ENCODE assay signal across 7 mouse cellular contexts in genomic region chr9:48723511-48724304, GRCm38 (mm10).
DNase-seq lines count a peak whose midpoint lies in the region; ATAC-seq and TF ChIP-seq lines count a peak whose summit lies in the region.

No protein-coding gene starts in this region.

- peak overlapping the region; percentile 13; the same call in 1 of the 2 replicates for H3K9ac ChIP-seq in MEL (ENCODE audit: control insufficient read depth, low read depth, low read length, poor library complexity, severe bottlenecking)
- H3K9ac ChIP-seq in kidney, embryonic 16.5 days (replicated peaks; ENCODE audit: low read length) = no peak overlapping the region
- H3K9ac ChIP-seq in liver, embryonic 15.5 days = no peak overlapping the region

- DNase-seq in 416B (ENCODE audit: low read depth) = peak; percentile 42
- DNase-seq in MEL (ENCODE audit: low read depth, low spot score) = peak; percentile 78
- DNase-seq in gastrocnemius, postnatal 25 days = peak; percentile 94
- DNase-seq in right cerebral cortex, postnatal 36 days (ENCODE audit: low spot score in 2 of 2) = peak; percentile 86 to 94
- no peak for DNase-seq in cerebellum, adult 11-12 months

- H3K27ac ChIP-seq in MEL (ENCODE audit: control insufficient read depth, low read depth, low read length) = peak overlapping the region; percentile 13; the same call in 1 of the 2 replicates
- no peak overlapping the region for H3K27ac ChIP-seq in kidney, embryonic 16.5 days (ENCODE audit: low read length)
- H3K27ac ChIP-seq in liver, embryonic 15.5 days (replicated peaks) = peak overlapping the region; percentile 48; the same call in 1 of the 2 replicates

- no peak overlapping the region for H3K4me2 ChIP-seq in kidney, embryonic 16.5 days (replicated peaks; ENCODE audit: low read depth, low read length)
- peak overlapping the region; percentile 27 for H3K4me2 ChIP-seq in liver, embryonic 15.5 days

- no peaks in the 10 kb centered on the region for H3K79me2 ChIP-seq in MEL (ENCODE audit: control insufficient read depth, insufficient read depth, low read length, poor library complexity)

- peaks cover 7 to 21% of the 10 kb centered on the region in 2 experiments for H3K4me1 ChIP-seq in MEL (ENCODE audit: control insufficient read depth in 1 of 2, insufficient read depth in 2 of 2, low read length in 2 of 2)
- peaks cover 12% of the 10 kb centered on the region for H3K4me1 ChIP-seq in kidney, embryonic 16.5 days (ENCODE audit: insufficient read depth, low read length)
- H3K4me1 ChIP-seq in liver, embryonic 15.5 days (replicated peaks) = peaks cover 16% of the 10 kb centered on the region

- no peak for TF ChIP-seq RAD21 in MEL (IDR thresholded peaks at IDR 0.05; ENCODE audit: low read depth, low read length)

- no peaks in the 10 kb centered on the region for H3K9me3 ChIP-seq in MEL (replicated peaks; ENCODE audit: insufficient read depth, low read length)
- H3K9me3 ChIP-seq in kidney, embryonic 16.5 days (ENCODE audit: low read length) = no peaks in the 10 kb centered on the region
- no peaks in the 10 kb centered on the region for H3K9me3 ChIP-seq in liver, embryonic 15.5 days (replicated peaks)

- peak; percentile 49; the same call in 1 of the 2 replicates for ATAC-seq in kidney, embryonic 16.5 days (ENCODE audit: low FRiP score, low TSS enrichment)
- peak; percentile 90 for ATAC-seq in liver, embryonic 15.5 days (ENCODE audit: insufficient read depth)

- TF ChIP-seq POLR2A in MEL (IDR thresholded peaks at IDR 0.05; ENCODE audit: control insufficient read depth in 1 of 2, insufficient read depth in 1 of 2, low read depth in 1 of 2, low read length in 2 of 2, poor library complexity in 1 of 2) = no peak

- 46% methylated on average over 10 of the region's 10 CpGs for WGBS in kidney, embryonic 16.5 days
- 11% methylated on average over 10 of the region's 10 CpGs for WGBS in liver, embryonic 15.5 days (ENCODE audit: insufficient replicate concordance)

- peak overlapping the region in 1 of 2 experiments; percentile 27; a peak in 3 of 4 replicates for H3K4me3 ChIP-seq in MEL (ENCODE audit: control insufficient read depth in 1 of 2, insufficient read depth in 1 of 2, low read depth in 2 of 2, low read length in 2 of 2)
- no peak overlapping the region for H3K4me3 ChIP-seq in kidney, embryonic 16.5 days (ENCODE audit: low read length)
- H3K4me3 ChIP-seq in liver, embryonic 15.5 days (replicated peaks) = no peak overlapping the region

- H3K27me3 ChIP-seq in MEL (ENCODE audit: control insufficient read depth in 1 of 2, insufficient read depth in 2 of 2, low read length in 2 of 2) = no peaks in the 10 kb centered on the region
- peaks cover 7% of the 10 kb centered on the region for H3K27me3 ChIP-seq in kidney, embryonic 16.5 days (ENCODE audit: insufficient read depth, low read length)
- H3K27me3 ChIP-seq in liver, embryonic 15.5 days = 0 out of 2 replicates have a peak, but pooled peaks cover 3% of the 10 kb centered on the region

- no peak for TF ChIP-seq CTCF in MEL (IDR thresholded peaks at IDR 0.05 in 2 of 3, conservative IDR thresholded peaks at IDR 0.05 in 1 of 3; ENCODE audit: control insufficient read depth in 1 of 3, insufficient read depth in 1 of 3, low read depth in 2 of 3, low read length in 3 of 3, poor library complexity in 1 of 3, severe bottlenecking in 1 of 3)

- peaks cover 0 to 7% of the 10 kb centered on the region in 2 experiments; a peak in 2 of 4 replicates for H3K36me3 ChIP-seq in MEL (ENCODE audit: control insufficient read depth in 1 of 2, insufficient read depth in 2 of 2, low read length in 2 of 2)
- H3K36me3 ChIP-seq in kidney, embryonic 16.5 days (ENCODE audit: insufficient read depth, low read length) = no peaks in the 10 kb centered on the region
- no peaks in the 10 kb centered on the region for H3K36me3 ChIP-seq in liver, embryonic 15.5 days (replicated peaks)

- peak; percentile 48 to 58 for TF ChIP-seq EP300 in MEL (IDR thresholded peaks at IDR 0.05; ENCODE audit: low read depth in 1 of 2, low read length in 2 of 2)

TF ChIP-seq in MEL, 35 proteins besides CTCF, POLR2A, EP300 and RAD21:
- TF ChIP-seq GATA1 (IDR thresholded peaks at IDR 0.05; ENCODE audit: low read depth, low read length) (peak; percentile 61), MAZ (IDR thresholded peaks at IDR 0.05; ENCODE audit: low read depth, low read length) (0 out of 2 replicates have a peak, but pooled peaks have one; percentile 32), POLR2AphosphoS2 (IDR thresholded peaks at IDR 0.05; ENCODE audit: low read length) (no peak), CHD2 (IDR thresholded peaks at IDR 0.05; ENCODE audit: low read length) (peak; percentile 37; the same call in 1 of the 2 replicates), TBP (IDR thresholded peaks at IDR 0.05; ENCODE audit: low read depth, low read length) (peak; percentile 76), ETS1 (IDR thresholded peaks at IDR 0.05; ENCODE audit: low read depth, low read length) (peak; percentile 76), GABPA (IDR thresholded peaks at IDR 0.05; ENCODE audit: low read depth, low read length) (no peak), MXI1 (IDR thresholded peaks at IDR 0.05; ENCODE audit: low read depth, low read length) (peak; percentile 67), SIN3A (IDR thresholded peaks at IDR 0.05; ENCODE audit: low read length) (peak; percentile 55), TAL1 (IDR thresholded peaks at IDR 0.05; ENCODE audit: low read length) (peak; percentile 76), ZC3H11A (IDR thresholded peaks at IDR 0.05; ENCODE audit: low read depth, low read length) (no peak), JUND (IDR thresholded peaks at IDR 0.05; ENCODE audit: low read depth, low read length) (no peak), HCFC1 (IDR thresholded peaks at IDR 0.05; ENCODE audit: low read depth, low read length) (no peak), ZNF384 (IDR thresholded peaks at IDR 0.05; ENCODE audit: low read depth, low read length) (peak; percentile 93), RCOR1 (IDR thresholded peaks at IDR 0.05; ENCODE audit: low read depth, low read length) (0 out of 2 replicates have a peak, but pooled peaks have one; percentile 33)
